Mouse (Mus musculus) ES-E14 (cell line): ENCODE results near the gene Rtn1.

Source experiments
- CHD2 ChIP-seq: IDR thresholded peaks from 2 replicates; pipeline ENCODE4 v1.6.1; 2014; ENCODE audit warnings: mild to moderate bottlenecking, low read depth, low read length, inconsistent platforms
- HCFC1 ChIP-seq: IDR thresholded peaks from 2 replicates; pipeline ENCODE4 v1.6.1; 2012; ENCODE audit warnings: low read length, inconsistent platforms, borderline replicate concordance; ENCODE audit not compliant: insufficient read depth
- MAFK ChIP-seq: IDR thresholded peaks from 2 replicates; pipeline ENCODE4 v1.6.1; 2014; ENCODE audit warnings: mild to moderate bottlenecking, low read depth, low read length, inconsistent platforms; ENCODE audit not compliant: insufficient read depth
- ZC3H11A ChIP-seq: IDR thresholded peaks from 2 replicates; pipeline ENCODE4 v1.6.1; 2012; ENCODE audit warnings: low read depth, mild to moderate bottlenecking, inconsistent platforms, low read length, borderline replicate concordance
- ZNF384 ChIP-seq: IDR thresholded peaks from 2 replicates; pipeline ENCODE4 v1.6.1; 2012; ENCODE audit warnings: low read depth, low read length, inconsistent platforms

- no peak for TF ChIP-seq HCFC1
- no peak for TF ChIP-seq CHD2
- TF ChIP-seq ZC3H11A, result no peak
- no peak for TF ChIP-seq ZNF384
- no peak for TF ChIP-seq MAFK
These were observed 121.4 kb downstream of the Rtn1 start for GRCm38 (mm10) chr12:72287332-72288004.
